Mouse (Mus musculus) brain, embryonic 14.5 days (tissue): ENCODE measurements around the gene Naga.

Source experiments
- CTCF ChIP-seq: fragments of 200-500 bp; IDR thresholded peaks from 2 replicates; pipeline ENCODE4 v1.5.1; 2012; ENCODE audit warnings: inconsistent platforms, mild to moderate bottlenecking, moderate library complexity, borderline replicate concordance; ENCODE audit not compliant: insufficient read depth, insufficient read length; ENCODE audit errors: extremely low read depth
- POLR2A ChIP-seq: fragments of 200-500 bp; IDR thresholded peaks from 2 replicates; pipeline ENCODE4 v1.6.1; 2012; ENCODE audit warnings: mild to moderate bottlenecking, inconsistent platforms, borderline replicate concordance; ENCODE audit not compliant: poor library complexity, insufficient read depth, insufficient read length, severe bottlenecking; ENCODE audit errors: extremely low read depth

DNA sequence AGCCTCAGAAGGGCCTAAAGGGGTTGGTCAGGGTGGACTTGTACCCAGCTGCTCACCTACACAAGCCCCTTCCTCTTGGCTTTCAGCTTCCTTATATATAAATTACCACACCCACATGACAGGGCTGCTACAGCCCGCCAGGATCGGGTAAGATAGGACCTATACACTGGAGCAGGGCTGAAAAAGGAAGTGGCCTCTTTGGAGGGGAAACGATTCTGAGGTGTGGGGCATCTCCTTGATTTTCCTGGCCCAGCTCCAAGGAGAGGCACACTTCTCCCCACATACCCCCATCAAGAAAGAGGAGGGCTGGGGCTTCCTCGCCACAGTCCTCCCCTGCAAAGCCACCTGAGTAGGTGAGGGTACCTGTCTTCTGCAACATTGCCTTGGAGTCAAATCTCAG is 850 bp downstream of the Naga start:
- TF ChIP-seq CTCF (no peak), POLR2A (no peak)
